Mouse (Mus musculus): ENCODE data around the gene Nudt5. TPM values are rescaled to one million over a fixed set of nuclear protein-coding genes. Genes with fewer than 3 reads are reported as not detected.
A peak's percentile ranks its signal among the peaks of the same experiment; 100 is the strongest.
"Not testable (repeated sequence)": the region's sequence is repeated elsewhere in the genome, so short reads cannot be mapped to it uniquely, and the experiment has no call there.

The Nudt5 gene
- total RNA-seq (2021): 10 to 100 TPM; 21.6 to 21.8 TPM
- long read RNA-seq, experiment 1, partial matches to known transcripts: 0 of 21 reads
- long read RNA-seq, experiment 1, other reads (novel, unspliced or antisense): 21 of 21 reads
- long read RNA-seq, experiment 2, partial matches to known transcripts: 0 of 14 reads
- long read RNA-seq, experiment 2, other reads (novel, unspliced or antisense): 14 of 14 reads

DNA sequence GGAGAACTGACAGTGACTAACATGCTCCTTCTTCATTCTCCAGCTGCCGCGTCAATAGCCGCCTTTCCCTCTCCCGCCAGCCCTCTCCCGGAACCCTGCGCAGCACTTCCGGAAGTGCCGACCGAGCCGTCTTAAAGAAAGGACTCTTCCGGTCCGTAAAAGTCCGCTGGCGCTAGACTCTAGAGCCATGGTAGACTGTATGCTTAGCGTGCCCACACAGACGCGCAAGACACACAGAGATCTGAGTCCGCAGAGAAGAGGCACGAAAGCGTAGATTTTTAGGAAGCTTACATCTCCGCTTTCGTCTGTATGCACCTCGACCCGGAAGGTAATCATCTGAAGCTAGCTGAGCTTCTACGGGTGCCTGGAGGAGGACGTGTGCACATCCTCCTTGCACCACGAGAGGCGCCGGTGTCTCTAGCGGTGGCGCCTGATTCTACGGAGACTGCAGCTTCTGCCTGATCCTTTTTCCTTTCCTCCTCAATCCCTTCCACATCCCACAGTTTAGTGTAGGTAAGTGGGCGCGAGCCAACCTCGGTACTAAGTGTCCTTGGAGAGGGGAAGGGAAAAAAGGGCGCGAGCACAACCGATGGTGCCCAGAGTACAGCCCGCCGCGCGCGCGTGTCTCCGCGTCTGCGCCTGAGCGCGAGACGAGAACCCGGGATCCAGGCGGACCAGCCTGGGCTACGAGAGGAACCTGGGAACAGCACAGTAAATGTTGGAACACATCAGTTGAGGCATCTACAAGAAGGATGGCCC, at the start of gene Nudt5, which contains the start of gene Cdc123:
TSS of gene Nudt5 (plus strand) at position 147 of the 759 bp plus-strand sequence.
TSS of gene Cdc123 (minus strand) at position 292 of the 759 bp plus-strand sequence.
- intact Hi-C loops (cut with DNase I): no loop called here

DNA sequence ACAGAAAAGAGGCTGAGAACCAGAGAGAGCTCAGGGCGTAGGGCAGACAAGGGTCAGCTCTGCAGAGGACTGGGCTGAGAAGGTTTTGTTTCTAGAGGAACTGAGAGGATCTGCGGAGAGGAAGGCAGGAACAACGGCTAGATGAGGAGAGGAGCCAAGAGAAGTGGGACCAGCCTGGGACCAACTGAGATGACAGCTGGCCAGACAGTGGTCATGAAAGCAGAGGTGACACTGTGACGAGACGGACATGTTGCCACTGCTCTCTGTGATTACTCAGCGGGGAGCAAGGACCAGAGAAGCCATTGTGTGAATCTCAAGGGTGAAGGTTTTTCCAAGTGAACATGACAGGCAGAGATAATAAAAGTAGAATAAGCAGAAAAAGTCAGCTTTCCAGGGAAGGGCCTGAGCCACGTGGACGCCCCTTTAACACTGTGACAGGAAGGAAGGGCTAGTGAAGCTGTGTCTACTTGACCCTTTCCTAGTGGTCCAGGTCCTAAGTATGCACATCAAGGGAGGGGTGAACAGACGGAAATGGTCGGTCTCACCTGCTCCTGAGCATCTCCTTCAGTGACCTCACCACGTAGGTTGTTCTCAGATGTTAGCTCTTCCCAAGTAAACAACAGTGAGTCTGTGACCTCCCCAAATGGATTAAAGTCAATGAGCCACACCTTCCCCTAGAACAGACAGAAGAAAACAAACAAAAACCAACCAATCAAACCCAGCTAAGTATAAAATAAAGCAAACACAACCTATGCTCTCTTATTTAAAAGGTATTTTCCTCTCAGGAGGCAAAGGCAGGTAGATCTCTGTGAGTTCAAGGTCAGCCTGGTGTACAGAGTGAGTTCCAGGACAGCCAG, 46.8 kb upstream of the Nudt5 start:
- DNase-seq (ENCODE audit: low spot score in 2 of 2): no peak
- intact Hi-C loops (cut with DNase I): no loop called here

More for the DNA sequence above, at the start of gene Nudt5, which contains the start of gene Cdc123:
- DNase-seq (ENCODE audit: low spot score in 2 of 2): peak; percentile 92 to 95

DNA sequence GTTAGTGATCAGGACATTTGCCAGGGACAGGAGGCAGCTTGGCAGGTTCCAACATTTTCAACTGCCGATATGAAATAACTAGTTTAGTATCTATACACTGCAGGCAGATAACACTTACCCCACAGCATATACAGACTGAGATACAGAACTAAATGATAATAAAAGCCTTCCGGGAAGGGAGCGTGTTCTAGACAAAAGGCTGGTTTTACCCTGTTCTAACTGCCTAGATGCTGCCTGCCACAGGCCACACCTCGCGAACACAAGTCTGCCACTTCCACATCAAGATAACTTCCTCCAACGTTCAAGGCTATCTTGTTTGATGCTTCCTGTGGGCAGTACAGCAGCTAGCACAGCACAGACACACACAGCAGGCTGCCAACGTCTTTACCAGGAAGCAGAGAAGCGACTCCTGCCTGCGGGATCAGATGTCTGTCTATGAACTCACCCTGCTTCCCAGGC, 43.6 kb upstream of the Nudt5 start:
- intact Hi-C loops (cut with DNase I): no loop called here

DNA sequence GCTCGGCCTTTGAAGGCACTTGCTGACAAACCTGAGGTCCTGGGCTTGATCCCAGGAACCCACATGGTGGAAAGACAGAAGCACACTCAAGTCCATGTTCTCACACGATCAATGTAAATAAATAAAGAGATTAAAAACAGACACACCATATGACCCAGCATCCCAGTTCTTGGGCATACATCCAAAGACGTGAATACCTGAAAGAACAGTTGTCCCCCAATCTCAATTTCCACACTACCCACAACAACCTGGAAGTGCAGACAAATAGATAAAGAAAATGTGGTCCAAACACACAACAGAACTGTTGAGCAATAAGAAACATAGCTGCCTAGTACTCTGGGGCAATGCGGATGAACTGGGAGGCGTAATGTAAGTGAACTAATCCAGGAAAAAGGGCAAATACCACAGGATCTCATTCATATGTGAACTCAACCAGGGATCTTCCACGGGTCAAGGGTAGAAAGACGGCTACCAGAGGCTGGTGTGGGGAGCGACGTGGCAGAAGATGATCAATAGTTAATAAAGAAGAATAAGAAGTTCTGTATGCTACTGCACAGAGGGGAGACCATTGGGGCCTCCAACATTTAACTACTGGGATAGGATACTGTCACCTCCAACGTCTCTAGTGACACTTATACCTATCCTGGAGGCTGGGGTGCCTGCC, 42.8 kb upstream of the Nudt5 start:
- intact Hi-C loops (cut with DNase I): no loop called here
- no peak for DNase-seq (ENCODE audit: low spot score in 2 of 2)

More for the DNA sequence above, 43.6 kb upstream of the Nudt5 start:
- DNase-seq (ENCODE audit: low spot score in 2 of 2): no peak

DNA sequence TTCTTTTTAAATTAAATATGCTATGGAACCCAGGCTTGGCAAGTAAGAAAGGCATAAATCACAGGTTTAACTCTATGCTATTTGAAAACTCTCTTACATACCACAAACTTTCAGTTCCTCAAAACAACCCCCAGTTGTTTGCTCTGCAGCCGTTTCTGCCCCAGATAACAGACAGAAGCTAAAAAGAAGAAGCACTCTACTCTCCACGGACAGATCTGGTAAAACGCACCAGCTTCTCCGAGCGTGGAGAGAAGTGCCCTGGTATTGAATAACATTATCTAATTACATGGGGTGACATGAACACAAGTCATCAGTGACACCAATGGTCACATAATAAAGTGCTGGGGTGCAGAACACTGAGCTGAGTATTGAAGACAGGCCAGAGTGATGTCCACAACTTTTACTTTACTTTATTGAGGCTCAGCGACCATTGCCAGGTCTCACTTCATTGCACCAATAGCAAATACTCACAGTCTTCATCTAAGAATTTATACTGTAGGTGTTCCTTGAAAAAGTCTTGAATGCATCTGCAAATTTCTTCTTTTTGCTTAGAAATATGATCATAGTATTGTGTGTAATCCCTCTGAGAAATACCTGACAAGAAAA, 40.3 kb upstream of the Nudt5 start:
- intact Hi-C loops (cut with DNase I): no loop called here
- DNase-seq (ENCODE audit: low spot score in 2 of 2): no peak

DNA sequence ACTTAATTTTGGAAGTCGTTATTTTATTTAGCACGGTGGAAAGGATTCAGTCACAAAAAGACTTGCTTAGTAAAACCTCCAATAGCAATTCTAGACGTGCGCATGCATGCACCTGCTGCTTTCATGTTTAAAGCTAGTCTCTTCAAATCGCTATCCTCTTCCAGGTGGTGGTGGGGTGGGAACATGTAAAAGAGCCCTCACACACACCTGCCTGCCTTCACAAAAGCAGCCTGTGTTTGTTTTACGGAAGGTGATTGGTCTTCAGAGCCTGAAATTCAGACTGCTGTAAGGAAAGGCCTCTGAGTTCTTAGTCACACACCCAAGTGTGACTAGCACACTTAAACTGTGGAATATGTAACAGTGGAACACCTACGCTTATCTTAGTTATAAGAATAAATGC, 39.6 kb upstream of the Nudt5 start:
- intact Hi-C loops (cut with DNase I): no loop called here
- no peak for DNase-seq (ENCODE audit: low spot score in 2 of 2)

DNA sequence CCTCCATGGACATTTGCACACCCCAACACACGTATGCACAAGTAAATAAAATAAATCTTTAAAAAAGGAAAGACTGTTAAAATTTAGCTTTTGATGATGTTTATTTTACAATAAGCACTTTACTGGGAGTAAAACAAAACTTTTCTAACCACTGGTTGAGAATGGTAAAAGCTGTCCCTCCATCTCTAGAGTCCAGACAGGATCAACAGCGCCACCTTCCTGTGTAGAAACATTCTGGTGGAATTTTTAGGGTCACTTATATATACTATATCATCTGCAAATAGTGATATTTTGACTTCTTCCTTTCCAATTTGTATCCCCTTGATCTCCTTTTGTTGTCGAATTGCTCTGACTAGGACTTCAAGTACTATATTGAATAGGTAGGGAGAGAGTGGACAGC, 38.6 kb upstream of the Nudt5 start:
- intact Hi-C loops (cut with DNase I): not testable (repeated sequence)
- DNase-seq (ENCODE audit: low spot score in 2 of 2): peak; percentile 30

DNA sequence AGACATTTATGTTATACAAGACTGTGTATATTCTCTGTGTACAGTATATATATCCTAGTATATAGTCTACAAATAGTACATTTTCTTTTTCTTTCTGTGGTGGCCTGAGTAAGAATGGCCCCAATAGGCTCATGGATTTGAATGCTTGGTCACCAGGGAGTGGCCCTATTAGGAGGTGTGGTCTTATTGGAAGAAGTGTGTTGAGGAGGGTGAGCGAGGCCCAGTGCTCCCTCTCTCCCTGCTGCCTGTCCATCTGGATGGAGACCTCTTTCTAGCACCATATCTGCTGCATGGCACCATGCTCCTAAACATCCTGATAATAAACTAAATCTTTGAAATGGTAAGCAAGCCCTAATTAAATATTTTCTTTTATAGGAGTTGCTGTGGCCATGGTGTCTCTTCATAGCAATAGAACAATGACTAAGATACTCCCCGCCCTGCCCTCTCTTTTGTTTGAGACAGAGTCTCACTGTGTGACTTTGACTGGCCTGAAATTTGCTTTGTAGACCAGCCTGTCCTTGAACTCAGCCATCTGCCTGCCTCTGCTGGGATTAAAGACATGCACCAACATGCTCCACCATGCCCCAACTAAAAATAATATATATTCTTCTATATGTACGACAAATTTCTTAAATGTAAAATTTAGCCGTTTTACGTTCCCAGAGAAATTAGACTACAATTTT, 34.6 kb upstream of the Nudt5 start:
- intact Hi-C loops (cut with DNase I): no loop called here
- DNase-seq (ENCODE audit: low spot score in 2 of 2): no peak

DNA sequence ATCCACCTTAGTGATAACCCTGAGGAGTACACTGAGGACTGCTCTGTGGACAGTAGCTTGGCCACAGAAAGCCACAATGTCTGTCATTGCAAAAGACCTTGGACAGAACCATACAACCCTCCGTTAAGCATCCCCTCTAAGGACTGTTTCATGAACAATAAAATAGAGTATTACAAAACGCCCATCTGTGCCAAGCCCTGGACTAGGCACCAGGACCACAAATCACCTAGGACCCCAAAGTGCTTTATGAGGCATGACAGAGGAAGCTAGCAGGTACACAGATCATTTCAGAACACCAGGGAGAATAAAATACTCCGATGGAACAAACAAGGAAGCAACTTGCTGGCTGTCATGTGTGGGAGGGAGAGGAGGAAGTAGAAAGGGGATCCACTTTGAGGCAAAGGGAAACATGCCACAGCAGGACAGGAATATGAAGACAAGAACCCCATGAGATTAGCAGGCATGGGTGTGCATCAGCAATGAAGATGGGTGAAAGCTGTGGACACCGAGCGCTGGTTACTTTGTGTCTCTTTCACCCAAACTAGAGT, 33.5 kb upstream of the Nudt5 start:
- DNase-seq (ENCODE audit: low spot score in 2 of 2): no peak
- intact Hi-C loops (cut with DNase I): no loop called here

DNA sequence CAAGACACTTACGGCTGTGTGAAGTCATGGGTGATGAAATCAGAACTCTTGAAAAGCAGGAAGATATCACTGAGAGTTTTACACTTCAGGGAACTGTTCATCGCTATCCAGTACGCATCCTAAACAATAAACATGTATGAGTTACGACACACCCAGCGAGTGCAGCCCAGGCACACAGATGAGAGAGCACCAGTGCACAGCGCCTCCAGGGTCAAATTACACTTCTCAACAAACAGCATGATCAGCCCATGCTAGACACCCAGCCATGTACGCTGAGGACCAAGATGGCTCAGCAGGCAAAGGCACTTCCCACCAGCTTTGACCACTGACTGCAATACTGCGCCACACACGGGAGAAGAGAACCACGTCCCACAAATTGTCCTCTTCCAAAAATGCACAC, 23.6 kb upstream of the Nudt5 start:
- intact Hi-C loops (cut with DNase I): no loop called here
- no peak for DNase-seq (ENCODE audit: low spot score in 2 of 2)

DNA sequence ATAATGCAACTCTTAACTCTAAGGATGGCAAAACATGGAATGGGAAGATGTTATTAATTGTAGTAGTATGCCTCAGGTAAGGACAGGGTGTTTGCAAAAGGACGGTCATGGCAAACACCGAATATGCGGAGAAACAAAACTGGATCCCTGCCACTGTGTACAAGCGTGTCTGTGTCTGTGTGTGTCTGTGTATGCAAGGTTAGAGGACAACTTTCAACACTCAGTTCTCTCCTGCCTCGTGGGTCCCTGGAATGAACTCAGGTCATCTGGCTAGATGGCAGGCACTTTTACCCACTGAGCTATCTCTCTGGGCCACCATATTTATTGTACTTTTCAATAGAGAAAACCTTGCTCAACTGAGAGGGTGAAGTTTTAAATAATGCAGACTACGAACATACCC, 22.4 kb upstream of the Nudt5 start:
- no peak for DNase-seq (ENCODE audit: low spot score in 2 of 2)
- intact Hi-C loops (cut with DNase I): no loop called here

DNA sequence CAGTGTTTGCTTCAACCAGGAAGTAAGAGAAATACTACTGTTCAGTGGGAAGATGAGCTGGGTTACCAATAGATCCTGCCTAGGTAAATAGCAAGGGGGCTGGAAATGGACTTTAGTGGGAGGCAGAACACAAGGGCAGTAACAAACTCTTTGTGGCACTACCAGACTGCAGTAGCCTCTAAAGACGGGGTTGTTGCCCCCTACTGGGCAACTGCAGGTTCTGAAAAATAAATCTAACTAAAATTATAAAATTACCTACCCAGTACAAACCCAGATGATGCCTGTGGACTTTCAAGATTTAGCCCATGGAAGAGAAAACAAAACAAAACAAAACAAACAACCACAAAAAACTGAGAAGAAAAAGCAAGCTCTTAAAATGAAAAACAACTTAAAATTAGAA, 20.6 kb upstream of the Nudt5 start:
- DNase-seq (ENCODE audit: low spot score in 2 of 2): peak in 1 of 2 experiments; percentile 24
- intact Hi-C loops (cut with DNase I): no loop called here

DNA sequence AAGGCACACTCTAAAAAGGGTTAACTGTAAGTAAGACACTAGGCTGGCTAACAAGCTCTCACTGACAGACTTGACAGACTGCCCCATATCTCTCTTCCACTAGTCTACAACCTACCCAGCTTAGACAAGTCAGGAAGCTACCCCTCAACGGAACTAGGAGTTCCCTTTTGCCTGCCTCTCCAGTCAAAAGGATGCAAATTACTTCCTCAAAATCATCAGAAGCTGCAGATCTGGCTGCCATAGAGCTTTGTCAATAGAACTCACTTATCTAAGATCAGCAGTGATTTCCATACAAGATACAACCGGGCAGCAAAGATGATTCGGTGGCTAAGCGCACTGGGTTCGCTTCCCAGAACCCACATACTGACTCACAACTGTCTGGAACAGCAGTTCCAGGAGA, 20.1 kb upstream of the Nudt5 start:
- intact Hi-C loops (cut with DNase I): no loop called here
- DNase-seq (ENCODE audit: low spot score in 2 of 2): no peak

DNA sequence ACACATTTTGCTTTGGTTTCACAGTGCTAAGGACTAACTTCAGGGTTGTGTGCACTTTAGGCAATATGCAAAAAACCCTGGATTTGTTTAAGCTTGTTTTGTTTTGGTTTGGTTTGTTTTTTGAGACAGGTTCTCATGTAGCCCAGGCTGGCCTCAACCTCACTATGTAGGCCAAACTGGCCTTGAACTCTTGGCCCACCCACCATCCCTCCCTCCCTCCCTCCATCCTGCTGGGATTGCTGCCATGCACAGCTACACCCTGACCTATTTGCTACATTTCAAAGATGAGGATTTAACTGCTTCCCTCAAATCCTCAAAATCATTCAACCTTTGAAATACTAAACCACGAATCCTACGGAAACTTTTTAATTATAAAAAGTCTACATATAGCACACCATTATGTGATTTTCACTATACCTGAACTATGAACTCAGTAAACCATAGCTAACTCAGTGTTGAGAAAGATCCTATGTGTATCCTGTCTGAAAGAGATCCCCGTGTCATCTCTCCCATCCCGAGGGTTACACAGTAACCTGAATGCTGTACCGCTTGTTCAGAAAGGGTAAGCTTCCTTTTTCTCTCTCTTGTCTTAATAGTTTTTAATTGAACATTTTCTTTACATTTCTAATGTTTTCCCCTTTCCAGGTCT, 19.4 kb upstream of the Nudt5 start:
- intact Hi-C loops (cut with DNase I): no loop called here
- DNase-seq (ENCODE audit: low spot score in 2 of 2): no peak

DNA sequence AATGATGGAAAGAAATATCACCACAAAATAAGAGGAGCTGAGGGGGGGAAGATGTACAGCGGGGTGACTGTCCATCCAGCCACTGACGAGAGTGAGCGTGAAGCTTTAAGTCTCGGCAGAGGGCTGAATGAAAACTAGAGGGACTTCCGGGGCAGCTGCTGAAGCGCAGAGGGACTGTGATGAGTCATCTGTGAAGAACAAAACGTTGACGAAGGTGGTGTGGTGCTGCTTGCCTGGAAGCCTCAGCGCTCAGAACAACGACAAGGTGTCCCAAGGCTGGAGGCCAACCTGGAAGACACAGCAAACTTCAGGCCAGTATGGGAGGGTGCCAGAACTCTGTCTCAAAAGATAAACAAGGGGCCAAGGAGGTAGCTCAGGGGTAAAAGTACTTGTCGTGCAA, 4.0 kb upstream of the Nudt5 start:
- intact Hi-C loops (cut with DNase I): no loop called here
- no peak for DNase-seq (ENCODE audit: low spot score in 2 of 2)

DNA sequence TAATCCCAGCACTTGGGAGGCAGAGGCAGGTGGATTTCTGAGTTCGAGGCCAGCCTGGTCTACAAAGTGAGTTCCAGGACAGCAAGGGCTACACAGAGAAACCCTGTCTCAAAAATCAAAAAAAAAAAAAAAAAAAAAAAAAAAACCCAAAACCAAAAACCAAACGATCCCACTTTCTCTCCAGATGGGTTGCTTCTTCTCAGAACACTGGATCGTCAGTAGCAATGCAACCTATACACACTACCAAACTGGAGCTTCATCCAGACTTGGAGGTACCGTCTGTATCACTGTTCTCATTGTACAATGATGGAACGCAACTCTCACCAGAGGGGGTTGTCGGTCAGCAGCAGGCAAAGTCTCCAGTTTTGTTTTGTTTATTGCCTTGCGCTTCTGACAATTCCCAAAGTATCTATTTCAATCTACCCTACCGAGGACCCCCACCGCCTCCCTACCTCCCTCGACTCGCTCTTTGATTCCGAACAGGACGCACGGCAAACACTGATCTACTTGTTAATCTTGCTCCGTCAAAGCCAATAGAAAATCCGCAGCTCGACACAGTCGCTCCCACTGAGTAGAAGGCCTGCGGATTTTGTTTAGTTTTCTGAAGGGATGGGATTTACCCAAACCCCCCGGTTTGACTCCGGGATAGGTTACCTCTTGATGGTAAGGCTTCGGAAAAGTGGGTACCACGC, 492 bp upstream of the Nudt5 start:
- peak in 1 of 2 experiments; percentile 10 for DNase-seq (ENCODE audit: low spot score in 2 of 2)
- intact Hi-C loops (cut with DNase I): no loop called here

DNA sequence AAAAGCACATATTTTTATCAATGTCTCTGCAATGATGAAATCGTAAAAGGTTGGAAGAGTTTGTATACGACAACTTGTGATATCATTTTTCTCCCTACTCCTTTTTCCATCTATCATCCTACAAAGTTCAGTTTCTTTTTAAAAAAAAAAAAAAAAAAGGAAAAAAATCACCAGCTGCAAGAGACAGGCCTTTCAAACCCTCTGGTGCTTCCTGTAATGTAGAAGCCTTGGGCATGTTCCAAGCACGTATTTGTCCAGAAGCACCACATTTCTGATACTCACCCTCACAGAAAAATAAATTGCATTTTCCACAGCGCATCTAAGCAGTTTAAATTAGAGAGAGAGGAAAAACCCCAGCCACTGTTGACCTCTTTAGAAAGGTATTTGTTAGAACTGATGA, 1.0 kb downstream of the Nudt5 start:
- intact Hi-C loops (cut with DNase I): no loop called here
- DNase-seq (ENCODE audit: low spot score in 2 of 2): no peak

Measured in left cerebral cortex, postnatal 14 days (tissue).